Mouse (Mus musculus) kidney, postnatal 4 days (tissue): Measurements from ENCODE around the gene Ankrd63.
"Not testable (repeated sequence)": the region's sequence is repeated elsewhere in the genome, so short reads cannot be mapped to it uniquely, and the experiment has no call there.

Experiments used
- DNase-seq, 2 experiments: peaks; one replicate each; pipeline ENCODE4 v3.0.0; 2021; ENCODE audit warnings: mixed read lengths in 2 of 2

Gene Ankrd63

DNA sequence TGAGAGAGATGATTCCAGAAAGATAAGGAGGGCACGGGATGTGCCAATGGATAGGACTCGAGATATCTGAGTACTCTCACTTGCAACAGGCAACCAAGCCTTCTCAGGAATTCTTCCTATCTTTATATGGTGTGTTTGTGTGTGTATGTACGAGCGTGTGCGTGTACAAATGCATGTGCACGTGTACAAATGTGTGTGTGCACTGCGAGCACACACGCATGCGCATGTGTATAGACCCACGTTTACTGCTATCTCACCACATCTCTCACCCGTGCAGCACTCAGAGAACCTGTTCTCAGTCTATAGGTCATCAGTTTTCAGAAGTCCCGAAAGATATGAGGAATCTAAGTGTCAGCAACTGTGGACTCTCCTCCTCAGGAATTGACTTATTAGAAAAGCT lies 44.3 kb downstream of the Ankrd63 start:
- no peak for DNase-seq

GRCm38 (mm10) chr2:118659077-118659476 lies 44.7 kb downstream of the Ankrd63 start:
- peak in 1 of 2 experiments; percentile 34 for DNase-seq

- peak in 1 of 2 experiments; percentile 35 for DNase-seq
Measured at GRCm38 (mm10) chr2:118658457-118658856, 45.3 kb downstream of the Ankrd63 start.

DNA sequence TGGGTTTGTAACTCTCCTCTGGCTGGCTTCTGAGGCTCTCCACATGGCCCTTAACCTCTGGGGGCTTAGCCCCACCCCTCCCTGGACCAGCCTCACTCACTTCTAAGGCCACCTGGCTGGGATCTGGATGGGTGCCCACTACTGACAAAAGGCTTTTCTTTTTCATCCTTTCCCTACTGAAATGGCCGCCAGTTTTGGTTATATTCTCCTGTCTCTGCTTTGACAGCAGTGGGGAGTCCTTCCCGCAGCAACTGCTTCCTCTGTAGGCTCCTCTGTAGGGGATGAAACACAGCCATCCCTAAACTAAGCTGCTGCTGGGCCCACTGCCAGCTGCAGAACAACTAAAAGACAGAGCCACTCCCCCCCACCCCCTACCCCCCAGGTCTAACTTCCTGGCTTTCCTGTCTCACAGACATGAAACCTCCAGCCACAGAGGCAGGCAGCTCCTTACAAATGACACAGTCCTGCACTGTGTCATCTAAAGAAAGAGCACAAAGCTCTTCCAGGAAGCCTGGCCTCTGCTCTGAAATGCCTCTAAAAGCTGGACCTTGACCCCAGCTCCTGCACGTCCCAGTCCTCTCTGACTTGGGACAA lies 47.0 kb downstream of the Ankrd63 start:
- DNase-seq = peak; percentile 42 to 58

DNA sequence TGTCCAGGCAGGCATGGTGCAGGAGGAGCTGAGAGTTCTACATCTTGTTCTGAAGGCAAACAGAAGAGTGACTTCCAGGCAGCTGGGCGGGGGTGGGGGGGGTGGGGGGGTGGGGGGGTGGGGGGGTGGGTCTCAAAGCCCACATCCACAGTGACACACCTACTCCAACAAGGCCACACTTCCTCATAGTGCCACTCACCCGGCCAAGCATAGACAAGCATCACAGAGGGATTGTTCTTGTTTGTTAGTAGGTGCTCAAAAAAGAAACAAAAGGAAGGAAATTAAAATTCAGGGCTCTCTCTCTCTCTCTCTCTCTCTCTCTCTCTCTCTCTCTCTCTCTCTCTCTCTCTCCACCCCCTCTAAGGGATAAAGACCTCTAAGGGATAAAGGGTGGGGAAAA lies 53.1 kb downstream of the Ankrd63 start:
- DNase-seq = not testable (repeated sequence)
